Mouse (Mus musculus) thymus, postnatal 10 days (tissue): ENCODE data around the gene Iqgap3.

Experiments
- DNase-seq, 2 experiments: peaks; one replicate each; pipeline ENCODE4 v3.0.0; 2021; ENCODE audit warnings: low spot score in 2 of 2

Iqgap3 gene

DNA sequence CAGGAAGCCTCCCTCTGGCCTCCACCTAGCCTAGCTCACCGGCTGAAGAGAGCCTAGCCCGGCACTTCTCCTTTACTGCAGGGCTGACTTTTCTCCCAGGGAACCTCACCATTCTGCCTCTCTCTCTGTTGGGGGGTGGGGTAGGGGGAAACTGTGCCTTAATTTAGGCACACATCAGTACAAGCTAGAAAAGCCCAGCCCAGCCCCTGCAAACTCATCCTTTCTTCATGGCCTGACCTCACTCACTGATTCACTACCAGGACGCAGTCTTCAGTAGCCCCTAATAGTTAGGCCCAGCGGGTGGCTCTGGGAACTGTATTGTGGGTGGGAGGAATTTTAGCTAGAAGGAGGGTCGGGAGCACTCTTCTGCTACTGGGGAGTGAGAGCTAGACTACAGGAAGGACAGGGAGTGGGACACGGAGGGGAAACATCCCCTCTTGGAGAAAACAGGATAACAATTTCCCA, 67.8 kb downstream of the Iqgap3 start:
- DNase-seq, result no peak

DNA sequence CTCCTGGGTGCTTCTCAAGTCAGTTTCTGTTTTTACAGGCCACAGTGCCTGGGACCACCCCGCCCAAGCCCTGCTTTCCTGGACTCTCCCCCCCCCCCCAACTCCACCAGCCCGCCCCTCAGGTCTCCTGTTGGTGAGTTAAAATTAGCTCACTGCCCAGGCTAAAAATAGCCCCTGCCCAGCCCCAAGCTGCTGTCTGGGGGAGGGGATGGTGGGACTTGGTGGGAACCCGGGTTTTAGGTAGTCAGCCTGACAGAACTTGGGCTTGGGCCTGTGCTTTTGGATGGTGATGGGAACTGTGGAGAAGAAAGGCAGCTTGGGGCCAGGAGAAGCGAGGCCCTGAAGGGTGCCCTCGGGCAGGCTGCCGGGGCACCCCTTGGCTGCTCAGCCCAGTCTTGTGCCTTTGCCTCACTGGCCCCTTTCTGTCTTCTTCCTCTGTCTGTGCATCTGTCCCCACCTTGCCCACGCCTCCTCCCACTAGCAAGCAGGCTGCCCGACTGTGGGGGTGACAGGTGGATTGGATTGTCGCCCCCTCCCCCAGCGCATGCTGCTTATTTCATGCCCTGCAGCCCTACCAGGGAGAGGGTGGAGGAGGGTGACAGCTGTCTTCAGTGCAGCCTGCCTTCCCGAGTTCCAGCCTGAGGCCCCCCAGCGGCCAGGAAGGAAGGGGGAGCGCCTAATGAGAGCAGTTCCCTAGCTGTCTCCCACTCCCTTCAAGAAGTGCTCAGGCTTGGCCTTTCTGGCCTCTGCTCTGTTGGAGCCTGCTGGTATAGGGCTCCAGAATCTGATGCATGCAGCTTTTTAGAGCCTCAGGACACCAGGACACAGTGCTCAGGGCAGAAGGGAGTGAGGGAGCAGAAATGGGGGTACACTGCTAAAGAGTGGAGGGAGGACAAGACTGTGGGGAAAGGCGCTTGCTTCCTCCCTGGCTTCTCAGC, 68.6 kb downstream of the Iqgap3 start:
- peak; percentile 56 to 65 for DNase-seq

DNA sequence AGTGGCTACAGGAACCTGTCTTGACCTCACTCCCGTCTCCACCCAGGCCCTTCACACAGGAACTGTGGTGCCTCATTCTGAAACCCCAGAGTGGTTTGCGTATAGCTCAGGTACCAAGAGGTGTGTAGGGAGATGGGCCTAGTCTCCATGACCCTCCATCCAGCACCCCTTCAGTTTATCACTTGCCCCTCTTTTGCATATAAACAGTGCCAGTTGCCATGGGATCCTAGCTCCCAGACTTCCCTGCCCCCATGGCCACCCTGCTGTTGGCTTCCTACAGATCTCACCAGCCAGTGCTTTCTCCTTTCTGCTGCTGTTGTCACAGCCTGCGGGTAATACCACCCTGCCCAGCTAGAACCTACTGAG, 69.2 kb downstream of the Iqgap3 start:
- DNase-seq, result no peak

DNA sequence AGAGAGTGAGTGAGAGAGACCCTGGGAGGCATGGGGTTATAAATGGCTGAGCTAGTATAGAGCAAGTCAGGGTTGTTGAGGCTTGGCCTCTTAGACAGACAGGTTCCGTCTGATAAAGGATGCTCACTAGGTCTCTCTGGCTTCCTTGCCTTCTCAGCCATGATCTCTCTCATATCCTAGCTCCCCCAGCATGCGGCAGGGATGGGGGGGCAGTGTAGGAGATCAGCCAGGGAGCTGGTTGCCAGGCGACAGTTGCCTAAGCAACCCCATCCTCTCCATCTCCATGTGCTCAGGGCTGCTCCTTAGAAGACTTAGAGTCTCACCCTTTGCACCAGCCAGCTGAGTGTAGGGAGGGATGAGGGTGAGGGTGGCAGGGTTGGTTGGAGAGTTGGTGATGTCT, 70.3 kb downstream of the Iqgap3 start:
- DNase-seq, result no peak

DNA sequence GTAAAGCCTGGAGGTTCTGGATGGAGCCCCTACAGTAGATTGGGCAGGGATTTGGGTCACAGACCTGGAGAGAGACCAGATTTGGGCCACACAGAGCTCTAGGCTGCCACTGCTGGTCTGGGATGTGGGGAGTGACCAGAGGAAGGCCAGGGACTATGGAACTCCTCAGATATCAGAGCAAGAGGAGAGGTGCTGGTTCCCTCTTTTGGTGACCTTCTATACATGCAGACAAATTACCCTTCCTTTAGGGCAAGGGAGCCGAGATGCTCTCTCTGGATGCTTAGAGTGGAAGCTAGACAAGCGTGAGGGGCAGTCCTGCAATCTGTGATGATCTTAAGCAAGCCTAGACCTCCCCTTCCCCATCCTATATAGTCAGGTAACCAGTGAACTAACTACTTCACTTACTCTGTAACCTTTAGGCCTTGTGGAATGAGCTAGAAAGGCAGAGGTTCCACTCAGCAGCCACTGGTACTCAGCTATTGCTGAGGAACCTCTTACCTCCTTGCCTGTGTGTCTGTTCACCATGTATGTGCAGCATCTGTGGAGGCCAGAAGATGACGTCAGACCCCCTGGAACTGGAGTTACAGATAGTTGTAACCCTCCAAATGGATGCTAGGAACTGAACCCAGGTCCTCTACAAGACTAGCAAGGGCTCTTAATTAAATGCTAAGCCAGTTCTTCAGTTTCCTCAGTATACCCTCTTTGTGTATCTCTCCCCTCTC, 71.7 kb downstream of the Iqgap3 start:
- no peak for DNase-seq

DNA sequence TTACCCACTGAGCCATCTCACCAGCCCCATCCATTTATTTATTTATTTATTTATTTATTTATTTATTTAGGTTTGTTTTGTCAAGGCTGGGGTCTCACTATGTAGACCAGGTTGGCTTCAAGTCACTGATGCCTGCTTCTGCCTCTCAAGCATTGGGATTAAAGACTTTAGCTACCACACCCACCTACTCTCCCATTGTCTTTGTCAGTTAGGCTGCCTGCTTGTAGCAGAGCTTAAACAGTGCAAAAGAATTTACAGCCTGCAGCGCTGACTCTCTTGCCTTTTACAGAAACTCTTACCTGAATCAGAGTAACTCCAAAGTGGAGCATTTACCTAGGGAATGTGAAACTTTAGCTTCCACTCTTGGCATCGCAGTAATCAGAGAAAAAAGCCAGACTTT, 72.5 kb downstream of the Iqgap3 start:
- no peak for DNase-seq

DNA sequence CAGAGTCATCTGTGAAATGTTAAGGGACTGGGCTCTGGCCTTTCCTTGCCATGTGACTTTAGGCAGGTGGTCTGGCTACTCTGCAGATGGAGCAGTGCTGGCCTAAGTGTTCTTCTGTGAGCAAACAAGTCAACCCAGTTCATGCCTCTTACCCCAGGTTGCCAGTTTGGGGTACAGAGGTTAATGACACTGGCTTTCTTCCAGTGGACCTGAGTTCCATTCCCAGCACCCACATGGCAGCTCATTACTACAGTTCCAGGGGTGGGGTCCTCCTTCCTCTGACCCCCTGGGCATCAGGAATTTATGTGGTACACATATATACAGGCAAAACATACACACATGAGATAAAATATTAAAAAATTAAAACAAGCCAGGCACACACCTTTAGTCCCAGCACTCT, 75.0 kb downstream of the Iqgap3 start:
- no peak for DNase-seq

DNA sequence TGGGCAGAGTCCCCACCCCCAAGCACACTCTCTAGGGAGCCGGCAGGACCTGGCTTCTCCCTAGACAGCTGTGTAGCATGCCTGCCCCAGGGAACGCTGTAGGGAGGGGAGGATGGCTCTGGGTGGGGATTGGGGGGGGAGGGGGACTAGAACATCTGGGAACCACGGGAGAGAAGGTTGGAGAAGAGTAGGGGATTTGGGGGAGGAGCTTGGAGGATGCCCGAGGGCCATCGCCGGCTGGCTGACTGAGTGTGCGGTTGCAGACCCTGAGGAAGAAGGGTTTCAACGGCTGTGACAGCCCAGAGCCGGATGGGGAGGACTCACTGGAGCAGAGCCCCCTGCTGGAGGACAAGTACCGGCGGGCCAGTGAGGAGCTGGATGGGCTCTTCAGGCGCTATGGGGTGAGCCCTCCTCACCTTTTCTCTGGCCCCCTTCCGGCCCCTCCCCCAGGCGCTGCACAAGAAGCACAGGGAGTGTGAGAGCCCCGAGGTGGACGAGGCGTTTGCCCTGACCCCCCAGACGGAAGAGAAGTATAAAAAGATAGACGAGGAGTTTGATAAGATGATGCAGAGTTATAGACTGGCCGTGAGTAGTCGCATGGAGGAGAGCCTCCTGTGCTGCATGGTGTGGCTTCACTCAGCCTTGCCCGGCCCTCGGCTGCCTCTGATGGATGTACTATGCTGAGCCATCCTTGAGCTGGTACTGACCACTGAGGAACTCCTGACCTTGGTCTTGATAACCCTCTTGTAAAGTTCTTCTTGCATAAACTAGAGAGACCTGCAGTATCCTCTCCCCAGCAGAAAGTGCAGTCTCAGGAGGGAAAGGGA, 76.2 kb downstream of the Iqgap3 start:
- DNase-seq, result peak; percentile 52 to 78

DNA sequence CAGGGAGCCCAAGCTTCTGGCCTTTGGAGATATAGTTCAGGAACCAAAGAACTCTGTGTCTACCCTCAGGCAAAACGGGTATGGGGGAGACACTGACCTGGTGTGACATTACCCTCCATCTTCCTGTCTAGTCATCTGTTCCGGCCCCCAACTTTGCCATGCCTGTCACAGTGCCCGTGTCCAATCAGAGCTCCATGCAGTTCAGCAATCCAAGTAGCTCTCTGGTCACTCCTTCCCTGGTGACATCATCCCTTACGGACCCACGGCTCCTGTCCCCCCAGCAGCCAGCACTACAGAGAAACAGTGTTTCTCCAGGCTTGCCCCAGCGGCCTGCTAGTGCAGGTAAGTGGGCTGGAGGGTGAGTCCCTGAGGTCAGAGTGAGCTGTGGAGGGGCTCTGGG, 77.2 kb downstream of the Iqgap3 start:
- DNase-seq, result no peak

DNA sequence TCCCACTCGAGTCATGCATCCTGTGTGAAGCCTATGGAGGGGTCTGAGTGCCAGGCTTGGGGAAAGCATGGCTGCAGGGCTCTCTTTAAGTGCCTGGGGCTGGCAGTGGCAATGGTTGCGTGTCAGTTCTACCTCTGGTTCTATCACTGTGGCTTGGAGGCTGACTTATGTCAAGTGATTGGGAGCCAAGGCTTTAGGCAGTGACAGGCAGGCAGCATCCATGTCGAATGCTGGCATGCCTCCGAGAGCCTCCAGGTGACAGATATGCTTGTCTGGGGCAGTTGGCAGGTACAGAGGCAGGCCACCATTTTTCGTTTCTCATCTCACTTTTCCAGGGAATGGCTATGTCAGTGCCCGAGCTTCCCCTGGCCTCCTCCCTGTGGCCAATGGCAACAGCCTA, 79.1 kb downstream of the Iqgap3 start:
- no peak for DNase-seq

DNA sequence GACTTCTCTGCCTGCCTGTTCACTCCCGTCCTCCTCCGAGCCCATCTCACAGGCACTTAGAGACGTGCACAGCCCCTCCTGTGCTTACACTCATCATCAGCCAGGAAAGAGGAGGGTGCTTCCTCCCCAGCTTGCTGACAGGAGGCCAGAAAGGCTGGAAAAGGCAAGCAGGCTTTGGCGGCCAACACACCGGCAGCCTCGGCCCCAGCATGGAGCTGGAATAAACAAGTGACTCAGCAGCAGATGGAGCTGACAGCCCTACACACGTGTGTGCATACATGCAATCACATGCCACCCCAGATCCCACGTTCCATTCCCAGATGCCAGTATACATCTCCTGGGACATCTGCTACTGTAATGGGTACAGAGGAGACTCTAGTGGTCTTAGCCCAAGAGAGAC, 80.5 kb downstream of the Iqgap3 start:
- no peak for DNase-seq

DNA sequence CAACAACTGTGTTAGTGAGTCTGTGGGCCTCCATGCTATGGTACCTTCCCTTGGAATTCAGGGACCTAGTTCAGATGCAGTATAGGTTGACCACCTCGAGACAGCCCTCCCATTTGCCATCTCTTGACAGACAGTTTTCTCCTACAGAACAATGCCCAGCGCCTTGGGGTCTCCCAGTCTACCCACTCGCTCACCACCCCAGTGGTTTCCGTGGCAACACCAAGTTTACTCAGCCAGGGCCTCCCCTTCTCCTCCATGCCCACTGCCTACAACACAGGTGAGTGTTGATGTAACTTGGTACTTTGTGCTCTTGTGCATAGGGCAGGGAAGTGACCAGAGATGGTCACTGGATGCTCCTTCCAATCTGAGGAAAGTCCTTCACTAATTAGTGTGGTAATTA, 81.0 kb downstream of the Iqgap3 start:
- DNase-seq, result no peak

DNA sequence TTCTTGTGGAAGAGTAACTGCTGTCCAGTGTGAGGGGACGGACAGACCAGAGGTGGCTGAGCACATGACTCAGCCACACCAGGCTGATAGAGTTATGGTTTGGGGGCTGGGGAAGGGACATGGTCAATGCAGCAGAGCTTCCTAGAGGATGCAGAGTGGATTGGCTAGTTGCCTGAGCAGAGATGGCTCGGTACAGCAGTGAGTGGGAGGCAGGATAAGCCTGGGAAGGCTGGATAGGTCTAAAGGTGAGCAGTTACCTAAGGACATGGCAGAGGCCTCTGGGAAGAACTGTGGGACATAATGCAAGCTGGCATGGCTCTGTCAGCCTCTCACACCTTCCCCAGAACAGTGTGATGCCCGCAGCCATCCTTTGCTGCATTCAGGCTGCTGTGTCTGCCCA, 82.1 kb downstream of the Iqgap3 start:
- no peak for DNase-seq

DNA sequence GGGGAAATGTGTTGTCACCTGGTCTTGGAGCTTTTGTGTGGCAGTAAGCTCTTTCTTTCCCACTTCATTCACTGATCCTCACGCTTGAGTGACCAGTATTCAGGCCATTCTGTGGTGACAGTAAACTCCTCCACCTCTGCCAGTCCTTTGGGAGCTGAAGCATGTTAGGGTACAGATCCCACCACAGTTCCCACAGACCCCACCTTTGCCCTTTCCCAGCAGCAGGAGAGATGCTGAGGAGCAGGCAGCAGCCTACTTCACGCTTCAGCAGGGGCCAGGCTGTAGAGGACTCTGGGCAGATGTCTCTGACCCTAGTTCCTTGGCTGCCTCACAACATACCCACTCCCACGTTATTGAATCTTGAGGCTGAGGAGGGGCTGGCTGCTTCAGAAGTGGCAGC, 82.5 kb downstream of the Iqgap3 start:
- no peak for DNase-seq

DNA sequence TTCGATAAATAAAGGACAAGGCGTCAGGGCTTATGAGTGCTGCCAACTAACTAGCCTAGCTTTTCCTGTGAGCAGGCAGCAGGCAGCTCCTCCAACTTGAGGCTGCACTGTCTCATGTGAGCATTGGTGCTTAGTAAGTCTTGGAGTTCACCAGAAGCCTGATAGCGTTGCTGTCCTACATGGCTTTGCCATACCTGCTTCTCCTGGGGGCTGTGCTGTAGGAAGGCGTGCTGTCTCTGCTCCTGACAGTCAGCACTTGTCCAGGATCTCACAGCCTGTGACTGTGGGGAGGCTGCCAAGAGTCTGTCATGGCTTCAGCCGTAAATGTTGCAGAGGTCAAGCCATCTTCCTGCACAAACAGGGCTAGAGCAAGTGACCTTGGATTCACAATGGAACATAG, 84.3 kb downstream of the Iqgap3 start:
- no peak for DNase-seq

DNA sequence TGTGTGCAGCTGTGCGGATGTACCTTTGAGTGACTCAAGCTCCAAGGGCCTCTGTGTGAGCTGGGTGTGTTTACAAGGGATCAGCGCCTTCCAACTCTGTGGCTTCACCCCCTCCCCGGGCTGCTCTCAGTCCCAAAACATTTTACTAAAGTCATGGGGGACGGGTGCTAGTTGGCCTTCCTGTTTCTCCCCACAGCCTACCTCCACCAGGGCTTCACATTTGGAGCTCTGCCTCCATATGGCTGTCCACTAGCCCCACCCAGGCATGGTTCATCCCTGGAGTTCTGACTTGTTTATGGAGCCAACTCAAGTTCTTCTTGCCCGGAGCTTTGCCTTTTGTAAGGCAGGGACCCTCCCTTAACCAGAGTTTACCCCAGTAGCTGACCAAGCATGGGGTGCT, 88.6 kb downstream of the Iqgap3 start:
- DNase-seq, result no peak
